Mouse (Mus musculus) G1E (cell line): Measurements from ENCODE around the gene Lrrc1. TPM values are rescaled to one million over a fixed set of nuclear protein-coding genes. Genes with fewer than 3 reads are reported as not detected.

Source experiments
- ATAC-seq: 2 replicates; pipeline ENCODE4 v1.8.0; 2016; ENCODE audit warnings: mild to moderate bottlenecking; ENCODE audit not compliant: insufficient number of reproducible peaks, poor library complexity, low FRiP score, severe bottlenecking; ENCODE audit errors: extremely low read depth
- DNase-seq: peaks from one replicate; pipeline ENCODE4 v3.0.0; 2012; ENCODE audit warnings: low spot score
- H3K27me3 ChIP-seq: 2 replicates; pipeline ENCODE4 v1.6.1; 2012; ENCODE audit warnings: mild to moderate bottlenecking, low read length, inconsistent platforms; ENCODE audit not compliant: insufficient read depth
- H3K36me3 ChIP-seq: replicated peaks from 2 replicates; pipeline ENCODE3; 2012; ENCODE audit warnings: mild to moderate bottlenecking, inconsistent platforms
- H3K4me1 ChIP-seq: 2 replicates; pipeline ENCODE4 v1.6.1; 2012; ENCODE audit warnings: low read depth, low read length, inconsistent platforms, mixed read lengths; ENCODE audit not compliant: insufficient read depth
- H3K4me3 ChIP-seq: 2 replicates; pipeline ENCODE4 v1.5.1; 2012; ENCODE audit warnings: low read depth, mild to moderate bottlenecking, inconsistent platforms, low read length, moderate library complexity, mixed read lengths
- H3K9me3 ChIP-seq: replicated peaks from 2 replicates; pipeline ENCODE4 v1.6.1; 2012; ENCODE audit warnings: inconsistent platforms
- CTCF ChIP-seq: IDR thresholded peaks from 2 replicates; pipeline ENCODE4 v1.5.1; 2012; ENCODE audit warnings: low read depth, low read length, inconsistent platforms, mixed read lengths
- GATA1 ChIP-seq: IDR thresholded peaks from 2 replicates; pipeline ENCODE4 v1.6.1; 2012; ENCODE audit warnings: borderline replicate concordance, low read length, inconsistent platforms, mixed read lengths
- GATA2 ChIP-seq: IDR thresholded peaks from 2 replicates; pipeline ENCODE4 v1.6.1; 2012; ENCODE audit warnings: low read depth, low read length, inconsistent platforms, borderline replicate concordance
- POLR2AphosphoS5 ChIP-seq: IDR thresholded peaks from 2 replicates; pipeline ENCODE4 v1.6.1; 2012; ENCODE audit warnings: low read depth, low read length, inconsistent platforms; ENCODE audit not compliant: insufficient replicate concordance
- TAL1 ChIP-seq: conservative IDR thresholded peaks from 2 replicates; pipeline ENCODE4 v1.6.1; 2012; ENCODE audit warnings: low read depth, low read length, inconsistent platforms, mixed read lengths
- polyA plus RNA-seq: library from polyadenylated mRNA; stranded (reverse); fragments of >175 nt; gene quantifications from 2 replicates; pipeline ENCODE4 v1.2.3, GENCODE M21; 2012
- total RNA-seq, 2 experiments: library from RNA; stranded (forward) in 1 of 2; stranded (reverse) in 1 of 2; fragments of 200-1000 nt in 1 of 2; fragments of >200 nt in 1 of 2; fragmentation: Nextera tagmentation in 1 of 2; gene quantifications; 2 replicates each; pipeline ENCODE4 v1.2.3; 2014 to 2017

Gene Lrrc1
- total and polyA plus RNA-seq, 3 experiments = 0.16 TPM; not detected in 2

DNA sequence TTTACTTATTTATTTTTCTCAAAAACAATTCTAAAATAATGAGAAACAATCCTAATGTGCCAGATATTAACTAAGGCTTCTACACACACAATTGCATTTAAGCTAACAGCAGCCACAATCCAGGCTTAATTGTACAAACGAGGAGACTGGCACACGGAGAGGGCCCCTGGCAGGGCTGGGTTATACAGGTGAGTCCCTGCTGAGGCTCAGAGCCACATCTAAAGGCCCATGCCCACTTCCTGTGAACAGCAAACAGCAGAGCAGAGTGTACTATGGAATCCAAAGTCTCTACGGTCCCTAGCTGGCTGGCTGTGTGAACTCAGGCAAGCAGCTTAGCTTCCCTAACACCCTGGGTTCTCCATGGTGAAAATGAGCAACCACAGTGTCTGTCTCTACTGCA is 30.8 kb downstream of the Lrrc1 start:
- ATAC-seq (no peak), DNase-seq (no peak)
- TF ChIP-seq TAL1 (no peak), POLR2AphosphoS5 (no peak), GATA2 (no peak), CTCF (no peak), GATA1 (no peak)
- H3K4me3 ChIP-seq = no peak overlapping the region
- H3K4me1 ChIP-seq = no peaks in the 10 kb centered on the region
- no peaks in the 10 kb centered on the region for H3K27me3 ChIP-seq
- H3K9me3 ChIP-seq = peaks cover 43% of the 10 kb centered on the region
- H3K36me3 ChIP-seq = no peaks in the 10 kb centered on the region

DNA sequence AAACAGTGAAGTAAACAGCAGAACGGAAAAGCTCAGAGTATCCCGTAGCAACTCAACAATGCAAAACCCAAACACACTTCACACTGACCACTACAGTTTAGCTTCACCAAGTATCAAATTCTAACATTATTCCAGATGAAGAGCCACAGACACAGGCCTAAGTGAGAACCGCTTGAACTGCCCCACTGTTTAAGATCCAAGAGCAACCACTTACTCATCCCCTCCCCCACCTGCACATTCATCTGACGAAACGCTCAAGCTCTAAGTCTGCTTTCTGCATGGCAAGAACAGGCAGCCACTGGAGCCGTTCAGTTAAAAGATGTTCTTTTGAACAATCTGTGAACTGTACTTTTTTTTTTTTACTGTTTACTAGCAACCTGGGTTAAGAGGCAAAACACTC is 32.5 kb downstream of the Lrrc1 start:
- Histone ChIP-seq H3K9me3 (peaks cover 44% of the 10 kb centered on the region), H3K4me3 (no peak overlapping the region), H3K27me3 (no peaks in the 10 kb centered on the region), H3K4me1 (no peaks in the 10 kb centered on the region), H3K36me3 (no peaks in the 10 kb centered on the region)
- DNase-seq = no peak
- no peak for ATAC-seq
- TF ChIP-seq TAL1 (no peak), GATA2 (no peak), POLR2AphosphoS5 (no peak), CTCF (no peak), GATA1 (no peak)

DNA sequence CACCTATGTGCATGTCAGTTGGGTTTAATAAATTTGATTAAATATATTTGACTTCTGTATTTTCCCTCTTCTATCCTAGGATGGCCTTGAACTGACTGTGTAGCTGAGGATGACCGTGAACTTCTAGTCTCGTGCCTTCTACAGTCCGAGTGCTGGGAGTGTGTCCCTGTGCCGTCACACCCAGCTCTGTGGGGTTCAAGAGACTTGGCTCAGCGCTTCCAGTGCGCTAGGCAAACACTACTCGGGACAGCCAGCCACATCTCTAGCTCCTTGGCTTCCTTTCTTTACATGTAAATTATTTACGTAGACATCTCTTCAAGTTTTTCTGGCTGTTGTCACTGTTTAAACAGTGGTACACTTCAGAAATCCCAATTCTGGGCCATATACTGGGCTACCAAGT is 34.1 kb downstream of the Lrrc1 start:
- H3K4me3 ChIP-seq = no peak overlapping the region
- H3K4me1 ChIP-seq = no peaks in the 10 kb centered on the region
- peaks cover 44% of the 10 kb centered on the region for H3K9me3 ChIP-seq
- no peak for ATAC-seq
- TF ChIP-seq GATA1 (no peak), TAL1 (no peak), GATA2 (no peak), POLR2AphosphoS5 (no peak), CTCF (no peak)
- no peak for DNase-seq
- no peaks in the 10 kb centered on the region for H3K27me3 ChIP-seq
- H3K36me3 ChIP-seq = no peaks in the 10 kb centered on the region

DNA sequence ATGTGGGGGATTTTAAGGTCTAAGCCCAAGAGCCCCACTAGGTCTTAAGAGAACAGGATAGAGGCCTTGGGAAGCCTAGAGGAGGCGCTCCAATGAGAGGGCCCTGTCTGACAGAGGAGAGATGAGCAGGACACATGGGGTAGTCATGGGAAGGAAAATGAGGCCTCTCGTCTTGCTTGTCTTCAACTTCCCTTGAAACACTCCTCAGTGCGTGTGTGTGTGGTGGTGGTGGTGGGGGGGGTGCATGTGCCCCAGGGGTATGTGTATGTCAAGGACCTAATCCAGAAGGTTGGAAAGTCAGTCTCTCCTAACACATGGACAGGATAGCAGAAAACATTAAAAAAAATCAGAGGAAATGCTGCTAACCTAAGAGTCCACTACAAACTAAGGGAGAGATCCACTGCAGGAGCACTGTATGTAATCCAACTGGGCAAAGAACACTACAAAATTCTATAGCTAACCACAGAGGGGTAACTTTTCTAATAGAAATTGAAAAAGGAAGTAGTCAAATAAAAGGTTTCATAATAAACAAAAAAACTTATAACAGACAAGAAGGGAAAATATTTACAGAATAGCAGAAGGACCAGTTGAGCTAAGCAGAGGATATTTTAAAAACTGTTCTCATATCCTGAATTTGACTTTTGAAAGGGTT is 36.8 kb downstream of the Lrrc1 start:
- Histone ChIP-seq H3K27me3 (no peaks in the 10 kb centered on the region), H3K9me3 (peaks cover 29% of the 10 kb centered on the region), H3K36me3 (no peaks in the 10 kb centered on the region), H3K4me1 (no peaks in the 10 kb centered on the region), H3K4me3 (no peak overlapping the region)
- ATAC-seq = no peak
- no peak for DNase-seq
- TF ChIP-seq CTCF (no peak), GATA2 (no peak), TAL1 (no peak), POLR2AphosphoS5 (no peak), GATA1 (no peak)

DNA sequence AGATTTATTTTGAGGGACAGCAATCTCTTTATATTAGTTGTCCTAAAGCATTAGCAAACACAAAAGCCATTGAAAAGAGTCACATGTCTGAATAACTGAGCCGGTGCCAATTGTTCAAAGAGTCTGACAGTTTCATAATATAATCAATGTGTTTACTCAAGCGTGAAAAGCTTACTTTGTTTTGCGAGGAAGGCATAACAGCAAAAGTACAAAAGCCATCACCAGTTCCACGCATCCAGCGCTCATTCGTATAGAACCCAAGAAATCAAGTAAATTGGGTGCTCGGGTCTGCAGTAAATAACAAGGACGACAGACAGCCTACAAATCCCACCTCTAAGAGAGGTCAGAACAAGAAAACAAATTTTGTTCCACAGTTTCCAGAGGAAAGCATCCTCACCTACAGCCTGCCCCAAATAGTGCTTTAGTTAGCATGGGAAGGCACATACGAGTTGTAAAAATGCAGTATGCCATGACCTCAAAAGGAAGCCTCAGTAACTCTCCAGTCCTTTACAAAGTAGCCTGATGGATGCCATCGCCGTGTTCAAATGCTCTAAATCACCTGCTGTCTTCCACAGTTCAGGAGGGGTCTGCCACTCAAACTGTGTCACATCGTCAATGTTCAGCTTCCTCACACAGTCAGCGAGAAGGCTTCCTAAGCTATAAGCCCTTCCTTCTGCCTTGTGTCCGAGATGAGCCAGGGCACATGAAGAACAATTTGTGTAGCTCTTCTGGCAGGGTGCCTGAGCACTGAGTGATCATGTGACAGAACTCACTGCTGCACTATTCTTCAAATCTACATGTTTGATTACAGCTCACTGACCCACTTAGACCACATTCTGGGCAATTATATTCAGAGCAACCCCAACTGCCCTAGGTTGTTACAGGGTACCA is 41.9 kb downstream of the Lrrc1 start:
- DNase-seq = no peak
- ATAC-seq = no peak
- Histone ChIP-seq H3K36me3 (no peaks in the 10 kb centered on the region), H3K4me3 (no peak overlapping the region), H3K9me3 (peaks cover 9% of the 10 kb centered on the region), H3K27me3 (no peaks in the 10 kb centered on the region), H3K4me1 (no peaks in the 10 kb centered on the region)
- TF ChIP-seq CTCF (no peak), GATA1 (no peak), GATA2 (no peak), TAL1 (no peak)

DNA sequence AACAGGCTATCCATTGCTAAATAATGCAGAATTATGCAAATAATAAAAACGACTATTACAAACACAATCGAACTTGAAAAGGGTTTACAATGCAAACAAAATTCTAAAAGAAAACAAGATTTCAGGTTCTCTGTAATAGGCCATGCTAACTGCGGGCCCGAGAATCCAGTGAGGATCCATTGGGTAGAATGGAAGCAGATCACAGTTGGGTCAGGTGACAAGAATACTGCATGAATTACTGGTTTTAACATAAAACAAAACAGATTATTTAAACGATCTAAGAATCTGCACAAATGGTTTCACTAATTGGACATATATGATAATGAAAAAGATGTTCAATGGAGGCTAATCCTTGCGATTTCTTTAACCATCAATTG is 42.5 kb downstream of the Lrrc1 start:
- Histone ChIP-seq H3K4me1 (no peaks in the 10 kb centered on the region), H3K36me3 (no peaks in the 10 kb centered on the region), H3K27me3 (no peaks in the 10 kb centered on the region), H3K9me3 (peaks cover 9% of the 10 kb centered on the region), H3K4me3 (no peak overlapping the region)
- no peak for ATAC-seq
- TF ChIP-seq POLR2AphosphoS5 = no peak
- TF ChIP-seq GATA2 = no peak
- TF ChIP-seq GATA1 = no peak
- TF ChIP-seq TAL1 = no peak
- TF ChIP-seq CTCF = no peak
- no peak for DNase-seq
